Mouse (Mus musculus) C2C12 (cell line): ENCODE data around the gene Foxn4. TPM values are rescaled to one million over a fixed set of nuclear protein-coding genes. Genes with fewer than 3 reads are reported as not detected.

Source experiments
- H3K27me3 ChIP-seq: one replicate; pipeline ENCODE4 v1.6.1; 2011; ENCODE audit not compliant: control insufficient read depth, insufficient read depth, insufficient read length
- H3K36me3 ChIP-seq: one replicate; pipeline ENCODE4 v1.6.1; 2011; ENCODE audit not compliant: control insufficient read depth, insufficient read depth
- H3K4me3 ChIP-seq: one replicate; pipeline ENCODE4 v1.5.1; 2011; ENCODE audit warnings: mild to moderate bottlenecking, control low read depth; ENCODE audit not compliant: poor library complexity, insufficient read depth, severe bottlenecking
- H3K79me2 ChIP-seq: one replicate; pipeline ENCODE4 v1.6.1; 2011; ENCODE audit not compliant: control insufficient read depth, insufficient read depth
- H3K79me3 ChIP-seq: one replicate; pipeline ENCODE4 v1.6.1; 2011; ENCODE audit warnings: low read depth, control low read depth
- H3ac ChIP-seq: one replicate; pipeline ENCODE3; 2011; ENCODE audit warnings: low read depth; ENCODE audit not compliant: control insufficient read depth, insufficient read length
- CEBPB ChIP-seq: IDR thresholded peaks from one replicate; pipeline ENCODE4 v1.6.1; 2011; ENCODE audit warnings: low read depth, mild to moderate bottlenecking, control low read depth, moderate library complexity
- CTCF ChIP-seq: IDR thresholded peaks from one replicate; pipeline ENCODE4 v1.5.1; 2011; ENCODE audit not compliant: control insufficient read depth, insufficient read depth, insufficient read length
- FOSL1 ChIP-seq: IDR thresholded peaks from one replicate; pipeline ENCODE4 v1.8.0; 2011; ENCODE audit warnings: mild to moderate bottlenecking, low read length; ENCODE audit not compliant: poor library complexity, insufficient read depth, severe bottlenecking
- MAX ChIP-seq: IDR thresholded peaks from one replicate; pipeline ENCODE4 v1.6.1; 2011; ENCODE audit warnings: mild to moderate bottlenecking, control low read depth
- MYOD1 ChIP-seq: IDR thresholded peaks from one replicate; pipeline ENCODE4 v1.6.1; 2011; ENCODE audit warnings: low read depth; ENCODE audit not compliant: control insufficient read depth, insufficient read length
- MYOG ChIP-seq: IDR thresholded peaks from one replicate; pipeline ENCODE4 v1.6.1; 2011; ENCODE audit not compliant: control insufficient read depth, insufficient read length; ENCODE audit errors: extremely low read depth
- USF1 ChIP-seq: IDR thresholded peaks from one replicate; pipeline ENCODE4 v1.6.1; 2011; ENCODE audit warnings: low read depth, mild to moderate bottlenecking, control low read depth, moderate library complexity
- polyA plus RNA-seq: library from polyadenylated mRNA; unstranded; fragments of >200 nt; fragmentation: generic; extraction: Trizol; gene quantifications from one replicate; pipeline ENCODE4 v1.2.1, GENCODE M21; 2012; ENCODE audit warnings: missing spikeins

Foxn4 gene
- polyA plus RNA-seq, 1 experiment = not detected

DNA sequence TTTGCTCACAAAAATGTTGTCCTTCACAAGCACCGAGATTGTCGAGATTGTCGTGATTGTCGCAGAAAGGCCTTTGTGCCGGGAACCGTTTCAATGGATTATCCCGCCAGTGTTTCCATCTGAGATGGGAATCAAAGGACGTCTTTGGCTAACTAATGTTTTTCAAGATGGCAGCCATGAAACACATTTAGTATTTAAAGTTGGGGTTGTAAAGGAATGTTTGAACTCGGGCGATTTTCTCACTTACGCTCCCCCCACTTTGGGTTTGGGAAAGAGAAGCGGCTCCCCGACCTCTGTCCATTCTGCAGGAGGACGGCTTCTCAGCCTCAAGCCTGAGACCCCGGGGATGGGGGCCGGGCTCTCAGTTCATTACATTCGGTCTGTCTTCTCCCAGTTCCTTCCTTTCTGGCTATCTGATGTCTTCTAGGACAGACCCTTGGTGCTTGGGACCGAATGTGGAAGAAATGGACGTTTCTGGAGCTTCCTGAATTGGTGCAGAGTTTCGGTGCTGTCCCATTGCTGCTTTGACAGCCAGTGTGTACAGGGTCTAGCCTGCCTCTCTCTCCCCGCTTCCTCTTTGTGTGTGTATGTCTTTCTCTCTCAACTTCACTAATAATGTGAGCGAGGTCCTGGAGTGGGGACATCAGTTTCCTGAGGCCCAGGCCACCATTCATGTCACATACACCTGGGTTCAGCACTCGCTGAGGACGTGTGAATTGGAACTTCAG, 26.4 kb upstream of the Foxn4 start:
- no peaks in the 10 kb centered on the region for H3K79me3 ChIP-seq
- H3K79me2 ChIP-seq = no peaks in the 10 kb centered on the region
- no peak for TF ChIP-seq FOSL1
- no peak for TF ChIP-seq MYOD1
- TF ChIP-seq CTCF = no peak
- TF ChIP-seq CEBPB = no peak
- no peak for TF ChIP-seq USF1
- TF ChIP-seq MYOG = no peak
- no peak for TF ChIP-seq MAX
- no peaks in the 10 kb centered on the region for H3K36me3 ChIP-seq
- no peak overlapping the region for H3ac ChIP-seq
- H3K27me3 ChIP-seq = peaks cover 70% of the 10 kb centered on the region
- H3K4me3 ChIP-seq = no peak overlapping the region

DNA sequence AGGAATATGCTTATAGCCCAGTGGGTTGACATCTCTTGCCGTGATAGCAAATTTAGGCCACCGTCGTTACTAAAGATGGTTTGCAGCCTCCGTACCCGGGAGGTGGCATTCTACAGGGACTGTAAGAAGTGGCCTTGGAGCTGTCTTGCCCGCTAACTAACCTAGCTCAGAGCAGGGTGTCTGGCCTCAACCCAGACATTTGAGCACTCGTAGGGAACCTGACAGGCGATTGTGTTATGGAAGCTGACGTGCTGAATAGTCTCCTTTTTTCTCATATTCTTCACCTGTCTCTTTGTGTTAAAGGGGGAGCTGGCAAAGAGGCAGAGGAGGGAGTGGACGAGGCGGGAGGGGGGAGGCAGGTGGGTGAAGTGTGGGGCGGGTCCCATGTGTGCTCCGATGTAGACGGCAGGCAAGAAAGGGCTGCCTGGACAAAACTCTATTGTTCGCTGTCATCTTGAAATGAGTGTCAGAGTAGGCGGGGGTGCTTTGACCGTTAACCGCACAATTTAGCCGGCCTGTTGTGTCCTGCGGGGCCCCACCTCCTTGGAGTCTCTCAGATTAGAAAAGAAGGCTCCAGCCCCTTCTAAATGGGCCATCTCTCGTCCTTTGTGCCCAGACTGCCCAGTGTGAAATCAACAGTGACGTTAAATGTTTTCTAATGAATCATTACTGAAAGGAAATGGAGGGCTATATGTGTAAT, 25.7 kb upstream of the Foxn4 start:
- Histone ChIP-seq H3K36me3 (no peaks in the 10 kb centered on the region), H3ac (no peak overlapping the region), H3K4me3 (no peak overlapping the region), H3K79me2 (no peaks in the 10 kb centered on the region), H3K27me3 (peaks cover 69% of the 10 kb centered on the region), H3K79me3 (no peaks in the 10 kb centered on the region)
- TF ChIP-seq MAX = no peak
- no peak for TF ChIP-seq MYOG
- TF ChIP-seq USF1 = no peak
- TF ChIP-seq FOSL1 = no peak
- TF ChIP-seq CEBPB = no peak
- no peak for TF ChIP-seq CTCF
- no peak for TF ChIP-seq MYOD1

GRCm38 (mm10) chr5:114298212-114298894, 24.7 kb upstream of the Foxn4 start:
- Histone ChIP-seq H3K4me3 (no peak overlapping the region), H3K79me2 (no peaks in the 10 kb centered on the region), H3K79me3 (no peaks in the 10 kb centered on the region), H3K36me3 (no peaks in the 10 kb centered on the region), H3K27me3 (peaks cover 66% of the 10 kb centered on the region), H3ac (no peak overlapping the region)
- TF ChIP-seq FOSL1 = no peak
- no peak for TF ChIP-seq MYOD1
- TF ChIP-seq CTCF = no peak
- TF ChIP-seq MAX = no peak
- TF ChIP-seq USF1 = no peak
- no peak for TF ChIP-seq CEBPB
- no peak for TF ChIP-seq MYOG

GRCm38 (mm10) chr5:114296693-114297631, 23.4 kb upstream of the Foxn4 start:
- Histone ChIP-seq H3K4me3 (no peak overlapping the region), H3K36me3 (no peaks in the 10 kb centered on the region), H3K27me3 (peaks cover 64% of the 10 kb centered on the region), H3ac (no peak overlapping the region), H3K79me2 (no peaks in the 10 kb centered on the region), H3K79me3 (no peaks in the 10 kb centered on the region)
- no peak for TF ChIP-seq USF1
- TF ChIP-seq CEBPB = no peak
- no peak for TF ChIP-seq MAX
- TF ChIP-seq FOSL1 = no peak
- TF ChIP-seq MYOD1 = no peak
- no peak for TF ChIP-seq MYOG
- TF ChIP-seq CTCF = no peak

DNA sequence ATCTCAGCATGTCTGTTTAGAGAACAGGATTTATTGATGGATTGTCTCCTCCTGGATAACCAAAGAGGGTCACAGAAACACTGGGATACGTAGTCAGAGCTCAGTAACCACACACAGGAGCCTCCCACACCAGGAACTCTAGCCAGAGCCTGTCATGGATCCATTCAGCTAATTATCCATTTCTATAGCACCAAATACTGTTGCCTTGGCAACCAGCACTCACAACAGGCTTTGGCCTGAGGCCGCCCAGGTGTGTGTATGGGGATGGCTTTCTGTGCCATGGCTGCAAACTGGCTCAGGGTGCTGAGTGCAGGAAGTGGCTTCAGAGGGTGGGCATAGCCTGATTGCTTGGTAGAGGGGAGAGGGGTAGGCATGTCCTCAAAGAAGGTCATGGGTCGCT, 16.4 kb upstream of the Foxn4 start:
- TF ChIP-seq MAX = no peak
- Histone ChIP-seq H3K79me3 (no peaks in the 10 kb centered on the region), H3K27me3 (peaks cover 70% of the 10 kb centered on the region), H3K36me3 (no peaks in the 10 kb centered on the region), H3K79me2 (no peaks in the 10 kb centered on the region), H3ac (no peak overlapping the region), H3K4me3 (no peak overlapping the region)
